Mouse (Mus musculus): ENCODE data around the gene Haus8. TPM values are rescaled to one million over a fixed set of nuclear protein-coding genes. Genes with fewer than 3 reads are reported as not detected.
"Not testable (repeated sequence)": the region's sequence is repeated elsewhere in the genome, so short reads cannot be mapped to it uniquely, and the experiment has no call there.

The Haus8 gene
- polyA plus RNA-seq, 1 experiment from 2014 or later: 70.7 TPM

- 90% methylated on average over 3 of the region's 3 CpGs for WGBS
These were observed 27.0 kb upstream of the Haus8 start for GRCm38 (mm10) chr8:71299716-71300115.

DNA sequence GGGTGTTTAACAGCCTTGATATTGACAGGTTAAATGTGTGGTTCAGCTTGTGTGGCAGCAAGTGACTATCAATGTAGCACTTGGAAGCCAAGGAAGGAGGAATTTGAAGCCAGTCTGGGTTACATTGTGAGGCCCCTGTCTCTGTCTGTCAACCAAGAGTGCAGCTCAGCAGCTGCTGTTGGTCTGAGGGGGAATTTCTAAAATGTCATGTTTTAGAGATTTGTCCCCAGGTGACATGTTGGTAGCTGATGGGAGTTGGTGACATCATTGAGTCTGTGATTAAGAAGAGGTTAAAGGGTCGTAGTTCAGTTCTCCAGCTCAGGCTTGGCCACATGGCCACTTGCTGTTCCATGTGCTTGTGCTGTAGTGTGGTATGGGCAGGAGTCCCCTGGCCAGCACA lies 24.7 kb upstream of the Haus8 start:
- WGBS: 93% methylated on average over 1 of the region's 1 CpGs
- H3K9me3 ChIP-seq (replicated peaks): no peaks in the 10 kb centered on the region
- peaks cover 51% of the 10 kb centered on the region for H3K36me3 ChIP-seq

More at GRCm38 (mm10) chr8:71299716-71300115, 27.0 kb upstream of the Haus8 start:
- no peaks in the 10 kb centered on the region for H3K4me1 ChIP-seq
- H3K36me3 ChIP-seq: peaks cover 56% of the 10 kb centered on the region
- H3K27ac ChIP-seq: no peak overlapping the region
- no peak overlapping the region for H3K4me3 ChIP-seq
- no peaks in the 10 kb centered on the region for H3K9me3 ChIP-seq (replicated peaks)
- no peaks in the 10 kb centered on the region for H3K27me3 ChIP-seq (ENCODE audit: low read depth, poor library complexity, severe bottlenecking)
- DNase-seq (ENCODE audit: low spot score): no peak

DNA sequence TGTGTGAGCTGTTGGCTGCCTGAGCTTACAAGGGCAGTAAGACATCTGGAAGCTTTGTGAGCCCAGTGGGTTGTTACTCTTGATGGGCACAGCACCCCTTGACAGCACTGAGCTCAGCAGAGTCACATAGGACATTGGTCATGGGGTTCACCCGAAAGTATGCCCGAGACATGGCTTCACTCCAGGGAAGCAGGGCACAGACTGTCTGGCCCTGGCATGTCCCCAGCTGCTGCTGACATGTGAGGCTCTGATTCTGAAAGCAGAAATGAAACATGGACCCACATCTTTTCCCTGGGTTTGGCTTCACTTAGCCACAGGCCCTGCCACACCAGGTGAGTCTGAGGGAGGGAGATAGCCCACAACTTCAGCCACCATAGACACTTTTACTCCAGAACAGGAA lies 24.1 kb upstream of the Haus8 start:
- Histone ChIP-seq H3K4me1 (no peaks in the 10 kb centered on the region), H3K9me3 (replicated peaks) (no peaks in the 10 kb centered on the region), H3K27me3 (ENCODE audit: low read depth, poor library complexity, severe bottlenecking) (no peaks in the 10 kb centered on the region), H3K4me3 (no peak overlapping the region), H3K36me3 (peaks cover 48% of the 10 kb centered on the region), H3K27ac (no peak overlapping the region)
- no peak for DNase-seq (ENCODE audit: low spot score)
- 97% methylated on average over 2 of the region's 2 CpGs for WGBS

More for the DNA sequence above, 24.7 kb upstream of the Haus8 start:
- H3K4me1 ChIP-seq: no peaks in the 10 kb centered on the region
- no peaks in the 10 kb centered on the region for H3K27me3 ChIP-seq (ENCODE audit: low read depth, poor library complexity, severe bottlenecking)
- no peak overlapping the region for H3K27ac ChIP-seq
- no peak overlapping the region for H3K4me3 ChIP-seq
- DNase-seq (ENCODE audit: low spot score): no peak

GRCm38 (mm10) chr8:71296188-71296621 lies 23.5 kb upstream of the Haus8 start:
- Histone ChIP-seq H3K27ac (no peak overlapping the region), H3K27me3 (ENCODE audit: low read depth, poor library complexity, severe bottlenecking) (no peaks in the 10 kb centered on the region), H3K36me3 (peaks cover 52% of the 10 kb centered on the region), H3K9me3 (replicated peaks) (no peaks in the 10 kb centered on the region), H3K4me3 (no peak overlapping the region), H3K4me1 (no peaks in the 10 kb centered on the region)
- 92% methylated on average over 2 of the region's 2 CpGs for WGBS
- DNase-seq (ENCODE audit: low spot score): no peak

DNA sequence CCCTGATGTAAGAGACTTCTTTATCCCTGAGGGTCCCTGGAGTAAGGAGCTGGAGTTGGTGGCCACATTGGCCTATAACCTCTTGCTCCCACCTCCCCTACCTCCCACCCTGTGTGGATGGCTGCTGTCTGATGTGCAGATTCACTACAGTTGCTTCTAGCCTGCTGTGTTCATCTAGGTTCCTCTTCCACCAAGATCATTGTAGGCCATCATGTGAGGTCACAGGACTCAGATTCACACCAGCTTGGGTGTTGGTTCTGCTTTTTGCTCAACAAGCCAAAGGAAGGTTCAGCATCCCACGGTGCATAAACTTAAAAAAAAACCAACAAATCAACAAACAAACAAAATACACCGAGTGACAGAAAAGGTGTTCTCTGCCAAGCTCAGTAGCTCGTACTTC lies 21.2 kb upstream of the Haus8 start:
- DNase-seq (ENCODE audit: low spot score); H3K27ac ChIP-seq; H3K4me1 ChIP-seq; H3K4me3 ChIP-seq; H3K27me3 ChIP-seq (ENCODE audit: low read depth, poor library complexity, severe bottlenecking); H3K9me3 ChIP-seq (replicated peaks): not testable (repeated sequence)
- H3K36me3 ChIP-seq: peaks cover 74% of the 10 kb centered on the region
- 94% methylated on average over 3 of the region's 3 CpGs for WGBS

- no peaks in the 10 kb centered on the region for H3K27me3 ChIP-seq (ENCODE audit: low read depth, poor library complexity, severe bottlenecking)
These were observed 18.6 kb upstream of the Haus8 start for GRCm38 (mm10) chr8:71291351-71291750.

DNA sequence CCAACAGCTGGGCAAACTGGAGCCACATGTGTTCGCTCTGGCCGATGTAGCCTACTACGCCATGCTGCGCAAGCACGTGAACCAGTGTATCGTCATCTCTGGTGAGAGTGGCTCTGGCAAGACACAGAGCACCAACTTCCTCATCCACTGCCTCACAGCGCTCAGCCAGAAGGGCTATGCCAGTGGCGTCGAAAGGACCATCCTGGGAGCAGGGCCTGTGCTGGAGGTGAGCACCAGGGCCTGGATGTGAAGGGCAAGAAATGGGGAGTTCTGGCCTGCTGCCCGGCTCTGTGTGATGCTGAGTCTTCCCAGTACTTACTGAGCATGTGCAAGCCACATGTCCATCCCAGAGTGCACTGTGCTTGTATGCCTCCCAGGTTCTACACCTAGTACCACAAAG lies 18.2 kb upstream of the Haus8 start:
- H3K9me3 ChIP-seq (replicated peaks): no peaks in the 10 kb centered on the region
- WGBS: 97% methylated on average over 10 of the region's 10 CpGs
- H3K36me3 ChIP-seq: peaks cover 65% of the 10 kb centered on the region
- H3K27me3 ChIP-seq (ENCODE audit: low read depth, poor library complexity, severe bottlenecking): no peaks in the 10 kb centered on the region
- no peak for DNase-seq (ENCODE audit: low spot score)
- no peak overlapping the region for H3K4me3 ChIP-seq
- no peak overlapping the region for H3K27ac ChIP-seq
- H3K4me1 ChIP-seq: no peaks in the 10 kb centered on the region

More at GRCm38 (mm10) chr8:71291351-71291750, 18.6 kb upstream of the Haus8 start:
- Histone ChIP-seq H3K4me3 (no peak overlapping the region), H3K4me1 (no peaks in the 10 kb centered on the region), H3K27ac (no peak overlapping the region), H3K36me3 (peaks cover 69% of the 10 kb centered on the region), H3K9me3 (replicated peaks) (no peaks in the 10 kb centered on the region)
- WGBS: 91% methylated on average over 6 of the region's 6 CpGs
- DNase-seq (ENCODE audit: low spot score): no peak

DNA sequence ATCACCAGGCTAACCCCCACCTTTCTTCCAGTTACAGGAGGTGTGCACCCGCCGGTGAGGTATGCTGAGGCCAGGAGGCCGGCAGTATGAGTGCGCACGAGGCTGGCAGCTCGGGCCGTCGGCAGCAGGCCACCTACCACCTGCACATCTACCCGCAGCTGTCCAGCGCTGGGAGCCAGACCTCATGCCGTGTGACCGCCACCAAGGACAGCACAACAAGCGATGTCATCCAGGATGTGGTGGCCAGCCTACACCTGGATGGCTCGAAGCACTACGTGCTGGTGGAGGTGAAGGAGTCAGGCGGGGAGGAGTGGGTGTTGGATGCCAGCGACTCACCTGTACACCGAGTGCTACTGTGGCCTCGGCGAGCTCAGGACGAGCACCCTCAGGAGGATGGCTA lies 17.5 kb upstream of the Haus8 start:
- no peaks in the 10 kb centered on the region for H3K4me1 ChIP-seq
- peaks cover 59% of the 10 kb centered on the region for H3K36me3 ChIP-seq
- no peak overlapping the region for H3K27ac ChIP-seq
- no peak for DNase-seq (ENCODE audit: low spot score)
- no peaks in the 10 kb centered on the region for H3K9me3 ChIP-seq (replicated peaks)
- H3K4me3 ChIP-seq: no peak overlapping the region
- H3K27me3 ChIP-seq (ENCODE audit: low read depth, poor library complexity, severe bottlenecking): no peaks in the 10 kb centered on the region
- WGBS: 96% methylated on average over 21 of the region's 21 CpGs

DNA sequence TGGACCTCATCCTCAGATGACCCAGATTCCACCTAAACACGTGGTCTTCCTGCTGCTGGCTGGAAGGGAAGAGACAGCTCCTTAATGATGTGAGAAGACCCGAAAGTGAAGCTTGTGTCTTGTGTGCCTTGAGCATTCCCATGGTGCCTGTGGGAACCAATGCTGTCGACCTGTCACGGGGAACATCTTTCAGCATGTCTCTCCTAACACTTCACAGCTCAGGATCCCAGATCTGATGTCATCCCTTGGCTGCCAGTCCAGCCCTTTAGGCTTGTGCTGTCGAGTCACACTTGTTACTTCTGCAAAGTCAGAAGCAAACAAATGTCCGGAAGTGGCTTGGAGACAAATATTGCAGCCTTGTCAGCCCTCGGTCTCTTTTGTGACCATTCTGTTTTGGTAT lies 16.4 kb upstream of the Haus8 start:
- Histone ChIP-seq H3K36me3 (peaks cover 51% of the 10 kb centered on the region), H3K9me3 (replicated peaks) (no peaks in the 10 kb centered on the region), H3K27me3 (ENCODE audit: low read depth, poor library complexity, severe bottlenecking) (no peaks in the 10 kb centered on the region), H3K4me1 (no peaks in the 10 kb centered on the region), H3K4me3 (no peak overlapping the region), H3K27ac (no peak overlapping the region)
- DNase-seq (ENCODE audit: low spot score): no peak
- WGBS: 88% methylated on average over 7 of the region's 7 CpGs

DNA sequence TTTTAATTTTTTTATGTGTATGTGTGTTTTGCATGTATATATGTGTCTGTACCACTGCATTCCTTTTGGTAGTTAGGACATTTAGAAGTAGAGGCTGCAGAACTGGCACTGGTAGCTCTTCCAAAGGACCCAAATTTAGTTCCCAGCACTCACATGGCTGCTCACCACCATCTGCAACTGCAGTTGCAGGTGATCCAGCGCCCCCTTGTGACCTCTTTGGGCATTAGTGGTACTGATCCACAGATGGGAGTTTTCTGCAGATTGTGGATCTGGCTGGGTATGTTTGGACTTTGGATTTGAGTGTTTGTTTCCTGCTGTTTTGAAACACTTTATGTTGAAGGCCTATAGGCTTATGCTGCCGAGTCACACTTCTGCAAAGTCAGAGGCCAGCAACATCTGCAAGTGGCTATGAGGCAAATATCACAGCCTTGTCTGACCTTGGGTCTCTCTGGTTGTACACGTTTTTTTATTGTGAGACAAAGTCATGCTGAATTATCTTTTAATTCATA lies 15.8 kb upstream of the Haus8 start:
- peaks cover 48% of the 10 kb centered on the region for H3K36me3 ChIP-seq
- no peak overlapping the region for H3K4me3 ChIP-seq
- H3K9me3 ChIP-seq (replicated peaks): no peaks in the 10 kb centered on the region
- no peak overlapping the region for H3K27ac ChIP-seq
- DNase-seq (ENCODE audit: low spot score): no peak
- 61% methylated on average over 3 of the region's 3 CpGs for WGBS
- H3K27me3 ChIP-seq (ENCODE audit: low read depth, poor library complexity, severe bottlenecking): no peaks in the 10 kb centered on the region
- H3K4me1 ChIP-seq: no peaks in the 10 kb centered on the region

- H3K9me3 ChIP-seq (replicated peaks); H3K27me3 ChIP-seq (ENCODE audit: low read depth, poor library complexity, severe bottlenecking); DNase-seq (ENCODE audit: low spot score); H3K27ac ChIP-seq; H3K4me3 ChIP-seq; H3K4me1 ChIP-seq: not testable (repeated sequence)
- H3K36me3 ChIP-seq: peaks cover 33% of the 10 kb centered on the region
- 88% methylated on average over 2 of the region's 2 CpGs for WGBS
These were observed 13.5 kb upstream of the Haus8 start for GRCm38 (mm10) chr8:71286223-71286622.

DNA sequence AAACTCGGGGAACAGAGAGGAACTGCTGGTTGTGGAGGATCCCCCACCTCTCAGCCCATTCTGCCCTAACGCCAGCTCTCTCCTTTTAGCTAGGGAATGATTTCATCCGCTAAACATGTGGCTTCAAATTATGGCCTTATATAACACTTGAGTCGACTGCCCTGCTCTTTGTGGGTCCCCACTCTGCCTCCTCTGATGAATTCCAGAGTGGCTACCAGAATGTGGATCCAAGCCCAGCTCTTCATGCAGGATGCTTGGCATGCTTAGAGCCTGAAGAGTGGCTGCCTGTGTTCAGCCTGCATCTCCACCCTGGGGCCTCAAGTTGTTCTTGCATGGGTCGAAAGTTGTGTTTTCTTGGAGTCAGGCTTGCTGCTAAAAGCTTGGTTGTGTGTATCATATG lies 9.9 kb upstream of the Haus8 start:
- Histone ChIP-seq H3K27ac (no peak overlapping the region), H3K9me3 (replicated peaks) (no peaks in the 10 kb centered on the region), H3K4me3 (no peak overlapping the region), H3K36me3 (0 out of 2 replicates have a peak, but pooled peaks cover 4% of the 10 kb centered on the region), H3K4me1 (0 out of 2 replicates have a peak, but pooled peaks cover 5% of the 10 kb centered on the region), H3K27me3 (ENCODE audit: low read depth, poor library complexity, severe bottlenecking) (no peaks in the 10 kb centered on the region)
- no peak for DNase-seq (ENCODE audit: low spot score)
- 86% methylated on average over 5 of the region's 5 CpGs for WGBS

- H3K27ac ChIP-seq; H3K4me1 ChIP-seq; H3K27me3 ChIP-seq (ENCODE audit: low read depth, poor library complexity, severe bottlenecking); H3K9me3 ChIP-seq (replicated peaks); H3K4me3 ChIP-seq; H3K36me3 ChIP-seq; DNase-seq (ENCODE audit: low spot score): not testable (repeated sequence)
- WGBS: 92% methylated on average over 1 of the region's 1 CpGs
These were observed 9.0 kb upstream of the Haus8 start for GRCm38 (mm10) chr8:71281731-71282130.

- H3K36me3 ChIP-seq; H3K4me3 ChIP-seq; H3K27ac ChIP-seq; H3K9me3 ChIP-seq (replicated peaks); H3K4me1 ChIP-seq; DNase-seq (ENCODE audit: low spot score); H3K27me3 ChIP-seq (ENCODE audit: low read depth, poor library complexity, severe bottlenecking): not testable (repeated sequence)
- 94% methylated on average over 1 of the region's 1 CpGs for WGBS
These were observed 6.7 kb upstream of the Haus8 start for GRCm38 (mm10) chr8:71279409-71279808.

Data from limb, embryonic 10.5 days (tissue).